Mouse (Mus musculus) midbrain, embryonic 11.5 days (tissue): ENCODE results near the gene Pla2g6. TPM values are rescaled to one million over a fixed set of nuclear protein-coding genes. Genes with fewer than 3 reads are reported as not detected.
A peak's percentile ranks its signal among the peaks of the same experiment; 100 is the strongest.

Experiments
- ATAC-seq: fragments of 200-750 bp; cut with Nextera tagmentation; 2 replicates; pipeline ENCODE4 v1.8.0; 2017; ENCODE audit warnings: moderate TSS enrichment, moderate library complexity; ENCODE audit not compliant: low FRiP score
- DNase-seq: peaks from one replicate; pipeline ENCODE4 v3.0.0; 2015; ENCODE audit warnings: low spot score; ENCODE audit errors: missing footprints
- H3K27ac ChIP-seq: fragments of 300-500 bp; sonication (generic); 2 replicates; pipeline ENCODE4 v1.5.1; 2014; ENCODE audit warnings: low read depth, low read length
- H3K27me3 ChIP-seq: fragments of 300-500 bp; sonication (generic); 2 replicates; pipeline ENCODE4 v1.6.1; 2014; ENCODE audit warnings: mild to moderate bottlenecking, low read length, moderate library complexity, mixed read lengths; ENCODE audit not compliant: control insufficient read depth, insufficient read depth
- H3K36me3 ChIP-seq: fragments of 300-500 bp; sonication (generic); 2 replicates; pipeline ENCODE4 v1.6.1; 2014; ENCODE audit warnings: mild to moderate bottlenecking, low read length, moderate library complexity, mixed read lengths; ENCODE audit not compliant: control insufficient read depth, insufficient read depth
- H3K4me1 ChIP-seq: fragments of 300-500 bp; sonication (generic); 2 replicates; pipeline ENCODE4 v1.6.1; 2014; ENCODE audit warnings: low read length; ENCODE audit not compliant: control insufficient read depth, insufficient read depth
- H3K4me2 ChIP-seq: fragments of 300-500 bp; sonication (generic); 2 replicates; pipeline ENCODE4 v1.6.1; 2014; ENCODE audit warnings: mild to moderate bottlenecking, moderate library complexity
- H3K4me3 ChIP-seq: fragments of 300-500 bp; sonication (generic); 2 replicates; pipeline ENCODE4 v1.5.1; 2014; ENCODE audit warnings: low read depth, low read length
- H3K9ac ChIP-seq: fragments of 300-500 bp; sonication (generic); 2 replicates; pipeline ENCODE4 v1.6.1; 2014; ENCODE audit warnings: low read length
- H3K9me3 ChIP-seq: fragments of 300-500 bp; sonication (generic); 2 replicates; pipeline ENCODE4 v1.6.1; 2016; ENCODE audit warnings: low read length; ENCODE audit not compliant: control insufficient read depth
- WGBS: fragments of 180-500 bp; shearing (Covaris S2); extraction: QIAGEN DNeasy Blood & Tissue Kit; methylation state at CpG from one replicate; pipeline ENCODE4 v1.1.7; 2014; 5-methylcytosine and 5-hydroxymethylcytosine counted together
- polyA plus RNA-seq: library from polyadenylated mRNA; unstranded; fragments of >200 nt; fragmentation: Nextera tagmentation; extraction: Ambion mirVana; gene quantifications from 2 replicates; pipeline ENCODE4 v1.2.1, GENCODE M21; 2014

Gene Pla2g6
- polyA plus RNA-seq, 1 experiment from 2014 or later: 18.4 TPM

DNA sequence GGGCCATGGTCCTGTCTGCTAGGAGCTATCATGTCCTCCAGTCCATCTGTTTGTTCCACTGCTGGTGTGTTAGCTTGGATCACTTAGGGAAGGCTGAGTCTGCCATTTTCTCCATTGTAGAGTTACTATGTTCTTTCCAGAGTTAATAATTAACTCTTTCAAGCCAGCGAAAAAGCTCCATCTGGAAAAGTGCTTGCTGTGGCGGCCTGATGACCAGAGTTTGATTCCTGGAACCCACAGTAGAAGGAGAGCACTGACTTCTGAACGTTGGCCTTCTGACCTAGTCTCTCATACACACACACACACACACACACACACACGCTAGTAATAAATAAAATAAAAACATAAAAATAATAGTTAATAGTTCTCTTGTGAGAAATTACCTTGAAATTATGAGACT is 16.4 kb upstream of the Pla2g6 start:
- Histone ChIP-seq H3K27ac (no peak overlapping the region), H3K9me3 (no peaks in the 10 kb centered on the region), H3K4me1 (peaks cover 5% of the 10 kb centered on the region; the same call in 1 of the 2 replicates), H3K4me2 (no peak overlapping the region), H3K27me3 (peaks cover 6% of the 10 kb centered on the region; the same call in 1 of the 2 replicates), H3K4me3 (no peak overlapping the region), H3K9ac (no peak overlapping the region), H3K36me3 (no peaks in the 10 kb centered on the region)
- ATAC-seq (no peak), DNase-seq (no peak)
- WGBS: 83% methylated on average over 4 of the region's 4 CpGs

DNA sequence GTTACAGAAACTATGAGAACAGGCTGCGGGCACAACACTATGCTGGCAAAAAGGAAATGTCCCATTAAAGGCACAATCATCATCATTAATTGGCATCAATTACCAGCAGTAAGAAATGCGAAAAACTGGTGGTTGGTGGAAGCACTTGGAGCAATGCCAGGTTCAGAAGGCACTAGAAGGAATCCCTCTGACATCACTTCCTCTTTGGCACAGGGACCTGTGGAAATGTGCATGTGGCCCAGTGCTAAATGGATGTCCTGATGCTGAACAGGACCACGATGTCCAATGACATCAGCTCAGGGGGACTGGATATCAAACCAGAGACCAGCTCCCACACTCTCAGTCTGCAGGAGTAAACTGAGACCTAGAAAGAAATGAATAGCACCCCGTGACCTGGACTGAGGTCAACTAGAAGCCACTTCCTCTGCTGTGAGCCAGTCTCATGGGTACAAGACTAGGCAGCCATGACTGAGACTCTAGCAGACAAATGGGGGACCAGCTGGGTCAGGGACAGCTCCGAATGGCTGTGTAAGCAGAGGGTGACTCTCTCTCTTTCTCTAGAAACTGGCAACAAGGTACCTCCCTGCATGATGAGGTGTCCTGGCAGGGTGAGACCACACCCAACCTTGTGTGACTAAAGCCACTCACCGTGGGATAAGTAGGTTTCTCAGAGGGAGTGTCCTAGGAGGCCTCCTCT is 14.6 kb upstream of the Pla2g6 start:
- Histone ChIP-seq H3K4me1 (no peaks in the 10 kb centered on the region), H3K9ac (no peak overlapping the region), H3K27ac (no peak overlapping the region), H3K36me3 (no peaks in the 10 kb centered on the region), H3K4me2 (no peak overlapping the region), H3K27me3 (peaks cover 2% of the 10 kb centered on the region; the same call in 1 of the 2 replicates), H3K9me3 (no peaks in the 10 kb centered on the region), H3K4me3 (no peak overlapping the region)
- ATAC-seq (no peak), DNase-seq (no peak)
- WGBS: 79% methylated on average over 6 of the region's 6 CpGs

DNA sequence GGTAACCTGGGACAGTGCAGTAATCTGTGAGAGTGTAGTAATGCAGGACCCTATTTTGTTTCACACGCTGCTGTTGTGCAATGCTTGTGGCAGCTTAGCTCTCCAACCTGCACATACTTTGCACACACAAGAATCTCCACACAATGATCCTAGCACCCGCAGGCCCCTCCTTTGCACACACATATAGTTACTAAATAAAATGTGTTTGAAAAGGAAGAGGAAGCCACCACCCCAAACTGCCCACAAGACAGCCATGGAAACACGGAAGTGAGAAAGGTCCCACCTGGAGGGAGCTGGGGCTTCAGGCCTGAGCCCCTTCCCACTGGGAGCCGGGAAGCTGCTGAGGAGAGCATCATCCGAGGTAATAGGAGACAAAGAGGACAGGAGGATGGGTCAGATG is 10.8 kb upstream of the Pla2g6 start:
- no peaks in the 10 kb centered on the region for H3K9me3 ChIP-seq

DNA sequence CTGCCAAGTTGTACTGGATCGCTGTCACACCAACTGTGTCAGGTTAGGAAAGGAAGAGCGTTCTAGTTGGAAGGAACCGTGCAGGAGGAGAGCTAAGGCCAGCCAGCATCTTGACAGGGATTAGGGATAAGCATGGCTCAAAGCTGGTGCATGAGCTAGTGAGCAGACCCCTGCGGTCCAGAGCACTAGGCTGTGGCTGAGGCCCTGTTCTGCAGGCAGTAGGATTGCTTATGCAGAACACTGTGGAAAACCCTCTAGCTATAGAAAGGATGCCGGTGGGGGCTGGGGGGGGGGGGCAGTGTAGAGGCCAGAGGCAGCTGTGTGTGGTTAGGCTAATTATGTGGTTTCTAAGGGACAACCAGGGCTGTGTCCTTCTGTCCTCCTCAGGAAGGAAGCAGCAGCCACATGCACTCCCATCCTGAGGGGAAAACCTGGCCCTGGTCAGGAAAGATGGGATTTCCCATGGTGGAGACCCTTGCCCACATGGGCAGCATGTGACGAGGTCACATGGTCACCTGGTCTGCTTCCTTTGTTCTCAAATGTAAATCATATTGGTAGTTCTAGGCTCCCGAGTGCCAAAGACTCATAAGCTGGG is 7.0 kb upstream of the Pla2g6 start:
- ATAC-seq: peak; percentile 44; the same call in 1 of the 2 replicates
- 48% methylated on average over 7 of the region's 7 CpGs for WGBS
- no peak overlapping the region; the same call in 1 of the 2 replicates for H3K27ac ChIP-seq

More for the DNA sequence above, 10.8 kb upstream of the Pla2g6 start:
- no peak overlapping the region for H3K4me3 ChIP-seq
- ATAC-seq (no peak), DNase-seq (no peak)
- 77% methylated on average over 5 of the region's 5 CpGs for WGBS
- peaks cover 5% of the 10 kb centered on the region; the same call in 1 of the 2 replicates for H3K4me1 ChIP-seq
- H3K36me3 ChIP-seq: no peaks in the 10 kb centered on the region
- no peak overlapping the region for H3K4me2 ChIP-seq
- no peaks in the 10 kb centered on the region for H3K27me3 ChIP-seq
- no peak overlapping the region for H3K9ac ChIP-seq
- H3K27ac ChIP-seq: no peak overlapping the region

DNA sequence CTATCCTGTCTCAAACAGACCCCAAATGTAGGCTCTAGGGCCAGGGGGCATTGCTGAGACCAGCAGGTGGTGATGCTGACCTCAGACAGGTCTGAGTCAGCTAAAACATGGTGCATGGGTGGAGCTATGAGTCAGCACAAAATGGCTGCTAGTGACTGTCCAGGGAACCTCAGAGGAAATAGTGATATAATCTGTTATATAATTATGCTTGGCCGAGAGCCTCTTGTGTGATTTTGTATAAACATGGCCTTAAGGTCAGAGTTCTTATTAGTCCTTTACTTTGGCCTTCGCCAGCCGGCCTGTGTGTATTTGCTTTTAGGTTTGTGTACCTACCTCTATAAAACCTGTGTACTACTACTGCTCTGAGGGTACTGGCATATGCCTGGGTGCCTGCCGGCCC is 5.2 kb upstream of the Pla2g6 start:
- Histone ChIP-seq H3K4me2 (no peak overlapping the region), H3K4me3 (no peak overlapping the region), H3K36me3 (no peaks in the 10 kb centered on the region), H3K4me1 (peaks cover 5% of the 10 kb centered on the region; the same call in 1 of the 2 replicates), H3K9me3 (no peaks in the 10 kb centered on the region), H3K27me3 (no peaks in the 10 kb centered on the region), H3K9ac (no peak overlapping the region), H3K27ac (no peak overlapping the region)
- 77% methylated on average over 4 of the region's 4 CpGs for WGBS
- DNase-seq (no peak), ATAC-seq (no peak)

More for the DNA sequence above, 7.0 kb upstream of the Pla2g6 start:
- peaks cover 5% of the 10 kb centered on the region; the same call in 1 of the 2 replicates for H3K4me1 ChIP-seq
- H3K4me2 ChIP-seq: no peak overlapping the region
- no peaks in the 10 kb centered on the region for H3K9me3 ChIP-seq
- H3K36me3 ChIP-seq: no peaks in the 10 kb centered on the region
- DNase-seq: peak; percentile 87
- no peak overlapping the region for H3K4me3 ChIP-seq
- 0 out of 2 replicates have a peak overlapping the region, but pooled peaks have one; percentile 1 for H3K9ac ChIP-seq
- no peaks in the 10 kb centered on the region for H3K27me3 ChIP-seq

DNA sequence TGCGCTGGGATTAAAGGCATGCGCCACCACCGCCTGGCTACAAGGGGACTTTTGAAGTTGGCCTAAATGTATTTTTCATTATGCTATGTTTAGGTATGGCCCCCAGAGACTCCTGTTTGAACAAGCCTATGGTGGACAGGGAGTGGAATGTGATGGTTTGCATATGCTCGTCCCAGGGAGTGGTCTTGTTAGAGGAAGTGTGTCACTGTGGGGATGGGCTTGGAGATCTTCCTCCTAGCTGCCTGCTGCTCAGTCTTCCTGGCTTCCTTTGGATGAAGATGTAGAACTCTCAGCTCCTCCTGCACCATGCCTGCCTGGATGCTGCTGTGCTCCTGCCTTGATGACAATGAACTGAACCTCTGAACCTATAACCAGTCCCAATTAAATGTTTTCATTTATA is 2.3 kb upstream of the Pla2g6 start:
- no peak for ATAC-seq
- Histone ChIP-seq H3K27me3 (no peaks in the 10 kb centered on the region), H3K4me3 (no peak overlapping the region), H3K9ac (no peak overlapping the region), H3K4me1 (peaks cover 21% of the 10 kb centered on the region), H3K36me3 (no peaks in the 10 kb centered on the region), H3K9me3 (no peaks in the 10 kb centered on the region), H3K4me2 (no peak overlapping the region), H3K27ac (no peak overlapping the region)
- DNase-seq: no peak
- 76% methylated on average over 4 of the region's 4 CpGs for WGBS

DNA sequence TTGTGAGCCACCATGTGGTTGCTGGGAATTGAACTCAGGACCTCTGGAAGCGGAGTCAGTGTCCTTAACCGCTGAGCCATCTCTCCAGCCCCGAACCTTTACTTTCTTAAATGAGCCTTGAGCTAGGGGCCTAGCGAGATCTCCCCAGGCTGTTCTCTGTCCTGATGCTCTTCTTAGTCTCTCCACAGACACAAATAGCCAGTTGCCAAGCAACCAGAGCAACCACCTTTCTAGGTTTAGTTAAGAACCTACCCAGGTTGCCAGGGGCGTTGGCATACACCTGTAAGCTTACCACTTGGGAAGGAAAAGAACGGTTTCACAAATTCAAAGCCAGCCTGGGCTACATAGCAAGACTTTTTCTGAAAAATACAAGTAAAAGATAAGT is 1.8 kb upstream of the Pla2g6 start:
- Histone ChIP-seq H3K4me3 (no peak overlapping the region), H3K4me1 (peaks cover 17% of the 10 kb centered on the region), H3K9me3 (no peaks in the 10 kb centered on the region), H3K4me2 (no peak overlapping the region), H3K27ac (no peak overlapping the region), H3K9ac (no peak overlapping the region), H3K27me3 (no peaks in the 10 kb centered on the region), H3K36me3 (no peaks in the 10 kb centered on the region)
- ATAC-seq (no peak), DNase-seq (no peak)
- WGBS: 83% methylated on average over 6 of the region's 6 CpGs

DNA sequence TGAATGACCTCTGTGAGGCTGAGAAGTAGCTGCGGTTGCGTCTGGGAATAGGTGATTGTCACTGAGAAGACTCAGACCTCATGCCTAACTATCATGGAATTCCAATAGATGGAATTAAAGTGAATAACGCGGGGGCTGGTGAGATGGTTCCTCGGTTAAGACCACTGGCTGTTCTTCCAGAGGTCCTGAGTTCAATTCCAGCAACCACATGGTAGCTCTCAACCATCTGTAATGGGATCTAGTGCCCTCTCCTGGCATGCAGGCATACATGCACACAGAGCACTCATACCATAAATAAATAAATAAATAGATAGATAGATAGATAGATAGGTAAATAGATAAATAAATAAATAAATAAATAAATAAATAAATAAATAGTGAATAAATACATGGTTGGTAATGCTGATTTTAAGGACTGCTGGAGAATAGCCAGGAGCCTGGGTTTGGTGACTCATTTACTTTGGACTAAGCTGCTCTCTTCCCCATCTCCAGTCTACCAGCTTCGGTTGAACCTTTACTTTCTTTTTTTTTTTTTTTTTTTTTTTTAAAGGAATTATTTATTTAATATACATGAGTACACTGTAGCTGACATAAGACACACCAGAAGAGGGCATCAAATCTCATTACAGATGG is 1.3 kb upstream of the Pla2g6 start:
- no peak overlapping the region for H3K4me2 ChIP-seq
- no peak overlapping the region for H3K9ac ChIP-seq
- no peaks in the 10 kb centered on the region for H3K9me3 ChIP-seq
- H3K27me3 ChIP-seq: no peaks in the 10 kb centered on the region
- DNase-seq: peak; percentile 84
- no peaks in the 10 kb centered on the region for H3K36me3 ChIP-seq
- H3K4me3 ChIP-seq: no peak overlapping the region
- 93% methylated on average over 6 of the region's 6 CpGs for WGBS
- no peak overlapping the region for H3K27ac ChIP-seq
- peaks cover 16% of the 10 kb centered on the region for H3K4me1 ChIP-seq
- ATAC-seq: no peak

DNA sequence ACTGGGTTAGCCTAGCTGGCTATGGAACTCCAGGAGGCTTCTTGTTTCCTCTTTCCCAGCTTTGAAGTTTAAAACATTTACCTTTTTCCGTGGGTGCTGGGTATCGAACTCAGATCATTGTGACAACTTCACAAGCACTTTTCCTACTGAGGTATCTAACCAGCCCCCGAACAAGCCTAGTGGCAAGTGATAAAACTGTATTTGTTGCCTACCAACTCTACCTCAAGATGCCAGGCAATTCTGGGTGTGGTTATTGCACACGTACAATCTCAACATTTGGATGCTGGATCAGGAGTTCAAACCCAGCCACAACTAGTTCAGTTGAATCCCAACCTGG is 717 bp upstream of the Pla2g6 start:
- Histone ChIP-seq H3K4me2 (peak overlapping the region; percentile 86; the same call in 1 of the 2 replicates), H3K9ac (no peak overlapping the region), H3K4me1 (peaks cover 16% of the 10 kb centered on the region), H3K27ac (no peak overlapping the region), H3K9me3 (no peaks in the 10 kb centered on the region), H3K4me3 (no peak overlapping the region), H3K27me3 (no peaks in the 10 kb centered on the region), H3K36me3 (no peaks in the 10 kb centered on the region)
- WGBS: 89% methylated on average over 4 of the region's 4 CpGs
- peak; percentile 89 for DNase-seq
- ATAC-seq: no peak
